Mouse (Mus musculus) liver, embryonic 16.5 days (tissue): ENCODE data around the gene Tmem126b. TPM values are rescaled to one million over a fixed set of nuclear protein-coding genes. Genes with fewer than 3 reads are reported as not detected.

Experiments
- ATAC-seq: fragments of 200-750 bp; cut with Nextera tagmentation; 2 replicates; pipeline ENCODE4 v1.8.0; 2017; ENCODE audit warnings: low read depth, mild to moderate bottlenecking, moderate number of reproducible peaks, moderate library complexity
- H3K27ac ChIP-seq: fragments of 300-500 bp; sonication (generic); 2 replicates; pipeline ENCODE4 v1.5.1; 2014; ENCODE audit warnings: mild to moderate bottlenecking, low read length
- H3K27me3 ChIP-seq: fragments of 300-500 bp; sonication (generic); 2 replicates; pipeline ENCODE4 v1.6.1; 2014; ENCODE audit warnings: low read depth, low read length, mixed read lengths; ENCODE audit not compliant: control insufficient read depth, insufficient read depth
- H3K36me3 ChIP-seq: fragments of 300-500 bp; sonication (generic); 2 replicates; pipeline ENCODE4 v1.6.1; 2014; ENCODE audit warnings: mild to moderate bottlenecking; ENCODE audit not compliant: control insufficient read depth, insufficient read depth
- H3K4me1 ChIP-seq: fragments of 300-500 bp; sonication (generic); 2 replicates; pipeline ENCODE4 v1.6.1; 2014; ENCODE audit warnings: low read depth, low read length, mixed read lengths; ENCODE audit not compliant: control insufficient read depth
- H3K4me2 ChIP-seq: fragments of 300-500 bp; sonication (generic); 2 replicates; pipeline ENCODE4 v1.6.1; 2014; ENCODE audit warnings: low read depth, low read length, mixed read lengths
- H3K4me3 ChIP-seq: fragments of 300-500 bp; sonication (generic); 2 replicates; pipeline ENCODE4 v1.5.1; 2014; ENCODE audit warnings: low read depth, mild to moderate bottlenecking, low read length
- H3K9ac ChIP-seq: fragments of 300-500 bp; sonication (generic); 2 replicates; pipeline ENCODE4 v1.6.1; 2014; ENCODE audit warnings: low read depth, low read length
- H3K9me3 ChIP-seq: fragments of 300-500 bp; sonication (generic); replicated peaks from 2 replicates; pipeline ENCODE4 v1.6.1; 2016; ENCODE audit warnings: low read length; ENCODE audit not compliant: control insufficient read depth
- WGBS: fragments of 180-500 bp; shearing (Covaris S2); extraction: QIAGEN DNeasy Blood & Tissue Kit; methylation state at CpG from one replicate; pipeline ENCODE4 v1.1.7; 2014; ENCODE audit not compliant: insufficient replicate concordance; 5-methylcytosine and 5-hydroxymethylcytosine counted together
- polyA plus RNA-seq: library from polyadenylated mRNA; unstranded; fragments of >200 nt; fragmentation: Nextera tagmentation; extraction: Ambion mirVana; gene quantifications from 2 replicates; pipeline ENCODE4 v1.2.1, GENCODE M21; 2015

The Tmem126b gene
- polyA plus RNA-seq, 1 experiment from 2014 or later: 11.2 TPM

GRCm38 (mm10) chr7:90457517-90457916 lies 18.3 kb downstream of the Tmem126b start:
- no peaks in the 10 kb centered on the region for H3K36me3 ChIP-seq
- ATAC-seq: peak; percentile 21
- no peaks in the 10 kb centered on the region for H3K27me3 ChIP-seq
- peak overlapping the region; percentile 87 for H3K4me2 ChIP-seq
- peaks cover 11% of the 10 kb centered on the region for H3K4me1 ChIP-seq
- no peaks in the 10 kb centered on the region for H3K9me3 ChIP-seq
- H3K27ac ChIP-seq: peak overlapping the region; percentile 86
- 8% methylated on average over 10 of the region's 10 CpGs for WGBS
- peak overlapping the region; percentile 84 for H3K9ac ChIP-seq
- H3K4me3 ChIP-seq: peak overlapping the region; percentile 84

- H3K27me3 ChIP-seq: no peaks in the 10 kb centered on the region
- H3K4me2 ChIP-seq: peak within 1 kb of the TSS; percentile 87
- H3K36me3 ChIP-seq: no peaks in the 10 kb centered on the region; the same call in 1 of the 2 replicates
- H3K4me3 ChIP-seq: peak within 1 kb of the TSS; percentile 84
- peak; percentile 94 for ATAC-seq
- WGBS: under 1% methylated on average over 41 of the region's 41 CpGs
- H3K4me1 ChIP-seq: peaks cover 11% of the 10 kb centered on the region
- peak within 1 kb of the TSS; percentile 84 for H3K9ac ChIP-seq
- peak within 1 kb of the TSS; percentile 86 for H3K27ac ChIP-seq
- H3K9me3 ChIP-seq: no peaks in the 10 kb centered on the region
These were observed 18.8 kb downstream of the Tmem126b start, which contains the start of gene Tmem126a for GRCm38 (mm10) chr7:90456845-90457468. Tmem126a (minus strand) TSS chr7:90457229.

GRCm38 (mm10) chr7:90456149-90456844 lies 19.5 kb downstream of the Tmem126b start:
- no peak overlapping the region for H3K27ac ChIP-seq
- ATAC-seq: no peak

GRCm38 (mm10) chr7:90444206-90444605 lies 31.6 kb downstream of the Tmem126b start:
- Histone ChIP-seq H3K36me3 (peaks cover 6% of the 10 kb centered on the region), H3K4me3 (peak overlapping the region; percentile 100), H3K27me3 (no peaks in the 10 kb centered on the region), H3K27ac (peak overlapping the region; percentile 96), H3K4me1 (no peaks in the 10 kb centered on the region), H3K9ac (peak overlapping the region; percentile 99), H3K4me2 (peak overlapping the region; percentile 76), H3K9me3 (no peaks in the 10 kb centered on the region)
- ATAC-seq: no peak
- 0% methylated on average over 6 of the region's 6 CpGs for WGBS

More at GRCm38 (mm10) chr7:90456149-90456844, 19.5 kb downstream of the Tmem126b start:
- peak overlapping the region; percentile 21; the same call in 1 of the 2 replicates for H3K9ac ChIP-seq
- no peaks in the 10 kb centered on the region for H3K9me3 ChIP-seq
- WGBS: 18% methylated on average over 7 of the region's 7 CpGs
- H3K27me3 ChIP-seq: no peaks in the 10 kb centered on the region
- H3K4me1 ChIP-seq: peaks cover 11% of the 10 kb centered on the region
- H3K36me3 ChIP-seq: no peaks in the 10 kb centered on the region; the same call in none of the 2 replicates
- peak overlapping the region; percentile 87 for H3K4me2 ChIP-seq
- peak overlapping the region; percentile 84 for H3K4me3 ChIP-seq

- Histone ChIP-seq H3K4me2 (peak overlapping the region; percentile 76), H3K9me3 (no peaks in the 10 kb centered on the region), H3K27ac (peak overlapping the region; percentile 96), H3K4me3 (peak overlapping the region; percentile 100), H3K27me3 (no peaks in the 10 kb centered on the region), H3K36me3 (peaks cover 4% of the 10 kb centered on the region), H3K4me1 (no peaks in the 10 kb centered on the region), H3K9ac (peak overlapping the region; percentile 99)
- under 1% methylated on average over 117 of the region's 123 CpGs for WGBS
- ATAC-seq: peak; percentile 63
These were observed 32.4 kb downstream of the Tmem126b start for GRCm38 (mm10) chr7:90443101-90444091.

- ATAC-seq: peak; percentile 93
- under 1% methylated on average over 54 of the region's 54 CpGs for WGBS
- H3K27ac ChIP-seq: peak within 1 kb of the TSS; percentile 96
- no peaks in the 10 kb centered on the region for H3K9me3 ChIP-seq
- no peaks in the 10 kb centered on the region for H3K27me3 ChIP-seq
- peaks cover 3% of the 10 kb centered on the region for H3K36me3 ChIP-seq
- peak within 1 kb of the TSS; percentile 100 for H3K4me3 ChIP-seq
- H3K4me1 ChIP-seq: no peaks in the 10 kb centered on the region
- H3K4me2 ChIP-seq: peak within 1 kb of the TSS; percentile 76
- peak within 1 kb of the TSS; percentile 99 for H3K9ac ChIP-seq
These were observed 33.2 kb downstream of the Tmem126b start, which contains the start of gene Crebzf for GRCm38 (mm10) chr7:90442518-90443080. Crebzf (plus strand) TSS chr7:90442729.

- Histone ChIP-seq H3K9me3 (no peaks in the 10 kb centered on the region), H3K27me3 (no peaks in the 10 kb centered on the region), H3K4me1 (no peaks in the 10 kb centered on the region), H3K27ac (peak overlapping the region; percentile 96), H3K4me2 (peak overlapping the region; percentile 76), H3K9ac (peak overlapping the region; percentile 73), H3K4me3 (peak overlapping the region; percentile 100), H3K36me3 (no peaks in the 10 kb centered on the region; the same call in none of the 2 replicates)
- 12% methylated on average over 4 of the region's 4 CpGs for WGBS
- no peak for ATAC-seq
These were observed 33.7 kb downstream of the Tmem126b start for GRCm38 (mm10) chr7:90442070-90442469.

GRCm38 (mm10) chr7:90440044-90440443 lies 35.8 kb downstream of the Tmem126b start:
- 79% methylated on average over 4 of the region's 4 CpGs for WGBS
- H3K27ac ChIP-seq: no peak overlapping the region
- H3K36me3 ChIP-seq: no peaks in the 10 kb centered on the region
- H3K9ac ChIP-seq: no peak overlapping the region
- H3K4me2 ChIP-seq: no peak overlapping the region
- ATAC-seq: no peak
- H3K27me3 ChIP-seq: no peaks in the 10 kb centered on the region
- H3K4me1 ChIP-seq: no peaks in the 10 kb centered on the region
- no peaks in the 10 kb centered on the region for H3K9me3 ChIP-seq
- H3K4me3 ChIP-seq: no peak overlapping the region
